Mouse (Mus musculus) central nervous system, embryonic 18 days (tissue): ENCODE results near the gene Mageb16. TPM values are rescaled to one million over a fixed set of nuclear protein-coding genes. Genes with fewer than 3 reads are reported as not detected.

Source experiments
- polyA plus RNA-seq: library from polyadenylated mRNA; depleted of rRNA; stranded (reverse); fragments of >200 nt; gene quantifications from 2 replicates; pipeline ENCODE4 v1.2.3, GENCODE M21; 2012; rRNA removed

Mageb16 gene
- 0.29 TPM in 1 of 2 replicates, not detected in the other for polyA plus RNA-seq

GRCm38 (mm10) chrX:79671411-79671810 lies at the start of gene Mageb16:
Gene Mageb16, minus strand, starts transcription at chrX:79671435.

Other genes starting within 250 kb of the Mageb16 start
- gene Gm7173, start 154.2 kb downstream of the Mageb16 start, polyA plus RNA-seq = 0.58 and 1.2 TPM in 2 replicates